Mouse (Mus musculus) neural tube, embryonic 13.5 days (tissue): ENCODE measurements at regions not wholly inside any gene's neighbourhood (a gene's known extent, or its start where the extent isn't known, plus 50 kb on each side); places are given as distances from the start of the nearest gene placed in this dataset.
A peak's percentile ranks its signal among the peaks of the same experiment; 100 is the strongest.

ENCODE experiments used
- ATAC-seq: fragments of 200-750 bp; cut with Nextera tagmentation; 2 replicates; pipeline ENCODE4 v1.8.0; 2017; ENCODE audit warnings: low read depth, mild to moderate bottlenecking, moderate TSS enrichment, moderate library complexity
- H3K27ac ChIP-seq: fragments of 300-500 bp; sonication (generic); replicated peaks from 2 replicates; pipeline ENCODE4 v1.5.1; 2015; ENCODE audit warnings: moderate library complexity, mild to moderate bottlenecking, inconsistent platforms
- H3K27me3 ChIP-seq: fragments of 300-500 bp; sonication (generic); 2 replicates; pipeline ENCODE4 v1.6.1; 2015; ENCODE audit warnings: mild to moderate bottlenecking, inconsistent platforms
- H3K36me3 ChIP-seq: fragments of 300-500 bp; sonication (generic); 2 replicates; pipeline ENCODE4 v1.6.1; 2015; ENCODE audit warnings: mild to moderate bottlenecking, inconsistent platforms
- H3K4me1 ChIP-seq: fragments of 300-500 bp; sonication (generic); replicated peaks from 2 replicates; pipeline ENCODE4 v1.6.1; 2015; ENCODE audit warnings: inconsistent platforms
- H3K4me2 ChIP-seq: fragments of 300-500 bp; sonication (generic); 2 replicates; pipeline ENCODE4 v1.6.1; 2015; ENCODE audit warnings: inconsistent platforms, mild to moderate bottlenecking, moderate library complexity
- H3K4me3 ChIP-seq: fragments of 300-500 bp; sonication (generic); 2 replicates; pipeline ENCODE4 v1.5.1; 2015; ENCODE audit warnings: mild to moderate bottlenecking, inconsistent platforms
- H3K9ac ChIP-seq: fragments of 300-500 bp; sonication (generic); 2 replicates; pipeline ENCODE4 v1.6.1; 2015; ENCODE audit warnings: moderate library complexity, mild to moderate bottlenecking, inconsistent platforms
- H3K9me3 ChIP-seq: fragments of 300-500 bp; sonication (generic); 2 replicates; pipeline ENCODE4 v1.6.1; 2016; ENCODE audit warnings: inconsistent platforms
- WGBS: fragments of 180-500 bp; shearing (Covaris S2); methylation state at CpG from one replicate; pipeline ENCODE4 v1.1.7; 2015; 5-methylcytosine and 5-hydroxymethylcytosine counted together

- 43% methylated on average over 13 of the region's 13 CpGs for WGBS
- H3K36me3 ChIP-seq: no peaks in the 10 kb centered on the region
These were observed 465.0 kb downstream of the Ccdc171 start for GRCm38 (mm10) chr4:83990126-83990989.

GRCm38 (mm10) chr4:83991195-83991594 lies 465.9 kb downstream of the Ccdc171 start:
- WGBS: 53% methylated on average over 4 of the region's 4 CpGs
- H3K36me3 ChIP-seq: no peaks in the 10 kb centered on the region
- H3K9me3 ChIP-seq: no peaks in the 10 kb centered on the region

More at GRCm38 (mm10) chr4:83990126-83990989, 465.0 kb downstream of the Ccdc171 start:
- no peaks in the 10 kb centered on the region for H3K27me3 ChIP-seq
- H3K4me1 ChIP-seq: peaks cover 31% of the 10 kb centered on the region
- no peak overlapping the region for H3K9ac ChIP-seq
- H3K4me2 ChIP-seq: no peak overlapping the region
- H3K4me3 ChIP-seq: no peak overlapping the region
- H3K9me3 ChIP-seq: no peaks in the 10 kb centered on the region
- peak overlapping the region; percentile 49 for H3K27ac ChIP-seq
- peak; percentile 43; the same call in 1 of the 2 replicates for ATAC-seq

GRCm38 (mm10) chr4:83997079-83997478 lies 471.7 kb downstream of the Ccdc171 start:
- no peaks in the 10 kb centered on the region for H3K36me3 ChIP-seq
- H3K9ac ChIP-seq: no peak overlapping the region
- ATAC-seq: no peak
- no peak overlapping the region for H3K4me2 ChIP-seq
- no peaks in the 10 kb centered on the region for H3K27me3 ChIP-seq
- no peak overlapping the region for H3K4me3 ChIP-seq
- H3K4me1 ChIP-seq: peaks cover 12% of the 10 kb centered on the region
- no peaks in the 10 kb centered on the region for H3K9me3 ChIP-seq
- 82% methylated on average over 4 of the region's 4 CpGs for WGBS
- no peak overlapping the region for H3K27ac ChIP-seq

More at GRCm38 (mm10) chr4:83991195-83991594, 465.9 kb downstream of the Ccdc171 start:
- Histone ChIP-seq H3K4me3 (no peak overlapping the region), H3K9ac (no peak overlapping the region), H3K4me1 (peaks cover 31% of the 10 kb centered on the region), H3K4me2 (no peak overlapping the region), H3K27me3 (no peaks in the 10 kb centered on the region), H3K27ac (no peak overlapping the region)
- ATAC-seq: no peak

- 0 out of 2 replicates have a peak overlapping the region, but pooled peaks have one; percentile 5 for H3K27ac ChIP-seq
- peaks cover 32% of the 10 kb centered on the region for H3K4me1 ChIP-seq
- no peaks in the 10 kb centered on the region for H3K27me3 ChIP-seq
- 61% methylated on average over 7 of the region's 7 CpGs for WGBS
- no peaks in the 10 kb centered on the region for H3K36me3 ChIP-seq
- ATAC-seq: peak; percentile 41; the same call in 1 of the 2 replicates
- no peak overlapping the region for H3K4me2 ChIP-seq
- no peak overlapping the region for H3K4me3 ChIP-seq
- H3K9me3 ChIP-seq: no peaks in the 10 kb centered on the region
- H3K9ac ChIP-seq: no peak overlapping the region
These were observed 476.3 kb downstream of the Ccdc171 start for GRCm38 (mm10) chr4:84001645-84002044.

- H3K36me3 ChIP-seq: no peaks in the 10 kb centered on the region
- no peak for ATAC-seq
- peak overlapping the region; percentile 49; the same call in 1 of the 2 replicates for H3K27ac ChIP-seq
- no peak overlapping the region for H3K9ac ChIP-seq
- no peak overlapping the region for H3K4me2 ChIP-seq
- H3K4me1 ChIP-seq: peaks cover 32% of the 10 kb centered on the region
- WGBS: 75% methylated on average over 7 of the region's 7 CpGs
- no peak overlapping the region for H3K4me3 ChIP-seq
- H3K27me3 ChIP-seq: no peaks in the 10 kb centered on the region
- no peaks in the 10 kb centered on the region for H3K9me3 ChIP-seq
These were observed 478.9 kb downstream of the Ccdc171 start for GRCm38 (mm10) chr4:84004055-84004778.

- no peaks in the 10 kb centered on the region for H3K27me3 ChIP-seq
- peak; percentile 74 for ATAC-seq
- no peak overlapping the region for H3K4me3 ChIP-seq
- peaks cover 32% of the 10 kb centered on the region for H3K4me1 ChIP-seq
- H3K4me2 ChIP-seq: no peak overlapping the region
- H3K27ac ChIP-seq: peak overlapping the region; percentile 49
- no peaks in the 10 kb centered on the region for H3K9me3 ChIP-seq
- 36% methylated on average over 10 of the region's 10 CpGs for WGBS
- no peak overlapping the region for H3K9ac ChIP-seq
- H3K36me3 ChIP-seq: no peaks in the 10 kb centered on the region
These were observed 479.5 kb downstream of the Ccdc171 start for GRCm38 (mm10) chr4:84004786-84005382.

- Histone ChIP-seq H3K9me3 (no peaks in the 10 kb centered on the region), H3K4me1 (no peaks in the 10 kb centered on the region; the same call in 1 of the 2 replicates), H3K27ac (no peak overlapping the region), H3K4me2 (no peak overlapping the region), H3K4me3 (no peak overlapping the region), H3K9ac (no peak overlapping the region), H3K27me3 (no peaks in the 10 kb centered on the region), H3K36me3 (no peaks in the 10 kb centered on the region)
- WGBS: 79% methylated on average over 6 of the region's 6 CpGs
- no peak for ATAC-seq
These were observed 486.6 kb downstream of the Ccdc171 start for GRCm38 (mm10) chr4:84011941-84012340.

- H3K4me1 ChIP-seq: peaks cover 5% of the 10 kb centered on the region; the same call in 1 of the 2 replicates
- H3K4me2 ChIP-seq: no peak overlapping the region
- no peak overlapping the region for H3K27ac ChIP-seq
- no peak overlapping the region for H3K9ac ChIP-seq
- H3K27me3 ChIP-seq: no peaks in the 10 kb centered on the region
- WGBS: 83% methylated on average over 4 of the region's 4 CpGs
- H3K9me3 ChIP-seq: no peaks in the 10 kb centered on the region
- ATAC-seq: no peak
- H3K36me3 ChIP-seq: no peaks in the 10 kb centered on the region
- H3K4me3 ChIP-seq: no peak overlapping the region
These were observed 489.8 kb downstream of the Ccdc171 start for GRCm38 (mm10) chr4:84015139-84015538.

- 76% methylated on average over 8 of the region's 8 CpGs for WGBS
- Histone ChIP-seq H3K9ac (no peak overlapping the region), H3K36me3 (no peaks in the 10 kb centered on the region), H3K4me2 (no peak overlapping the region), H3K9me3 (no peaks in the 10 kb centered on the region), H3K4me3 (no peak overlapping the region), H3K27ac (no peak overlapping the region), H3K27me3 (no peaks in the 10 kb centered on the region), H3K4me1 (peaks cover 5% of the 10 kb centered on the region; the same call in 1 of the 2 replicates)
- no peak for ATAC-seq
These were observed 490.3 kb downstream of the Ccdc171 start for GRCm38 (mm10) chr4:84015552-84016169.

- Histone ChIP-seq H3K4me1 (peaks cover 5% of the 10 kb centered on the region; the same call in 1 of the 2 replicates), H3K9ac (no peak overlapping the region), H3K27me3 (no peaks in the 10 kb centered on the region), H3K4me3 (no peak overlapping the region), H3K27ac (peak overlapping the region; percentile 42; the same call in 1 of the 2 replicates), H3K9me3 (no peaks in the 10 kb centered on the region), H3K4me2 (no peak overlapping the region), H3K36me3 (no peaks in the 10 kb centered on the region)
- ATAC-seq: no peak
- WGBS: 84% methylated on average over 7 of the region's 7 CpGs
These were observed 492.8 kb downstream of the Ccdc171 start for GRCm38 (mm10) chr4:84018135-84018534.

GRCm38 (mm10) chr4:84018774-84019173 lies 493.4 kb downstream of the Ccdc171 start:
- no peak for ATAC-seq
- H3K9me3 ChIP-seq: no peaks in the 10 kb centered on the region
- 78% methylated on average over 7 of the region's 7 CpGs for WGBS

More at GRCm38 (mm10) chr4:84018774-84019173, 493.4 kb downstream of the Ccdc171 start:
- Histone ChIP-seq H3K4me3 (no peak overlapping the region), H3K9ac (no peak overlapping the region), H3K4me1 (peaks cover 5% of the 10 kb centered on the region; the same call in 1 of the 2 replicates), H3K4me2 (no peak overlapping the region), H3K27ac (0 out of 2 replicates have a peak overlapping the region, but pooled peaks have one; percentile 15), H3K36me3 (no peaks in the 10 kb centered on the region), H3K27me3 (no peaks in the 10 kb centered on the region)
